Mouse (Mus musculus) monocyte, adult 5-6 weeks (primary cell): Measurements from ENCODE around the gene Traf3ip3. TPM values are rescaled to one million over a fixed set of nuclear protein-coding genes. Genes with fewer than 3 reads are reported as not detected.
A peak's percentile ranks its signal among the peaks of the same experiment; 100 is the strongest.

Experiments
- ATAC-seq: fragments of 153-309, 156-312 bp; replicated peaks from 2 replicates; pipeline ENCODE4 v1.8.0; 2017; ENCODE audit warnings: mild to moderate bottlenecking; ENCODE audit not compliant: low TSS enrichment, insufficient number of reproducible peaks, severe bottlenecking, poor library complexity, low FRiP score
- total RNA-seq: library from RNA; stranded (forward); fragments of 200-1000, 200-491, 200-594 nt; gene quantifications from 3 replicates; pipeline ENCODE4 v1.2.3, GENCODE M21; 2017

Traf3ip3 gene
- 198 to 292 TPM (median 228 TPM) in 3 replicates for total RNA-seq

- ATAC-seq: peak; percentile 91
These were observed at the start of gene Traf3ip3 for GRCm38 (mm10) chr1:193201383-193201778. Gene Traf3ip3, minus strand, starts transcription at chr1:193201703.

DNA sequence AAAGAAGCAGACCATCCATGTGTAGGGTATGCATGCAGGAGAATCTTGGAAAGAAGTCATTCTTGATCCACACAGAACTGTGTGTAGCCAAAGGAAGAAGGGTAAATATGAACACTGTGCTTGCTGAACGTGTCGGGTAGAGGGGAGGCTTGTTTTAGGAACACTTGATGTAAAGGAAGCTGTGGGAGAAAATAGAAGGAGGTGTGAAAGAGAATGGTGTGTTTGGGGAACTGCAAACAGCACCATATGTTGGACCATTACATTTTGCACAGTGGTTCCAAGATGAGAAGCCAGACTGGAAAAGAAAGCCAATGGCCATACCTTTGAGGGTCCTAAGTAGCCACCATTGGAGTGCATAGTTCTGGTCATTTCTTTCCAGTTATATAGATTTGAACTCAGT lies 48.5 kb upstream of the Traf3ip3 start:
- no peak for ATAC-seq

DNA sequence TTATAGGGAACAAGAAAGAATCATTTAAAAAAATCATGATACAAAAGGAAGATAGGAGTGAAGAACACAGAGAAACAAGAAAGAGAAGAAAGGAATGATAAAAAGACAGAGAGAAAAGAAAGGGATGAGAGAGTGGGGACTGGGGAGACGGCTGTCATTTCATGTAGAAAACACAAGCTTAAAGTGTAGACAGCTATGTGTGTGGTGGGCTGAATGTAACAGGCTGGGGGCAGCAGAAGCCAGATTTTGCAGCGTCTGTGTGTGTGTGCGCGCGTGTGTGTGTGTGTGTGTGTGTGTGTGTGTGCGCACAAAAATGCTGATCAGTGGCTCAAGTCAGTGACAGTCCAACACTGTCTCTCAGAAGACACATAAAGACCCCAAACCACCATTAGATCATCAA lies 42.7 kb upstream of the Traf3ip3 start:
- ATAC-seq: no peak

DNA sequence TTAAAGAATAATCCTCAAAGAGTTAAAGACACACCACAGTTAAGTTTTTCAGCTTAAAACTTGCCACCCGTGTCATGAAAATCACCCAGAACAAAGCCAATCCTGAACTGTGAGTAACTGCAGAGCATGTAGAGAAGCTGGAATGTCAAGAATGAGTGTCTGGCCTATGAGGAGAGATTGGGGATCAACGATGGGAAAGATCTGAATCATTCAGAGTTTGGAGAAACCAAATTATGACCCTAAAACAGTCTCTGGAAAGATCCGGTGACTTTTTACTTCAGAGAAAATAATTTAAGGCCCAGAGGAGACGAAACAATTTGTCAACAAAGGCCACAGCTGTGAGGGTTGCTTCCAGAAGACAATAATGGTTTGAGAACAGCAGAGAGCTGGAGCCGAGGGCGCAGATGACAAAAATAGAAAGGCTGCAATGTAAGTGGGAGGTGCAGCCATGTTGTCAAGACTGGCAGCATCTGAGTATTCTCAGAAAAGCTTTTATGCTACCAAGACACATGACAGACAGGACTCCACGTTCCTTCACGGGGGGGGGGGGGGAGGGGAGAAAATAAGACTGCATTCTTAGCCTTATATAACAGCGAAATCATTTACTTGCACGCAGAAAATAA lies 42.2 kb upstream of the Traf3ip3 start:
- ATAC-seq: no peak

DNA sequence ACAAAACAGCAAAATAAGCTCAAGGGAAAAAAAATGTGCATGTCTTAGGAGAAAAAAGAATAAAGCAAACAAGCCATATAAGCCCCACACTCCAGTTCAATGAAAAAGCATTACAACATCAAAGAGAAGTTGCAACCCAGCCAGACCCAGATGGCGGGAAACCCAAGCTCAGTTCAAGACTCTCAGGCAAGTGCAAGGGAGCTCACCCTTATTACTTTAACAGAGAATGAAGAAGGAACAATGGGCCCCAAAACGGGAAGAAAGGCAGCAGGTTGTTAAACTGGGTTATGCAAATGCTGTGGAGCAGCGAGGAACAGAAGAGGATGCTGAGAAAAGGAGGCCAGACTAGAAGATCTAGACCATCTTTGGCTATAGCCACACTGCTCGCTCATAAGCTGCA lies 41.4 kb upstream of the Traf3ip3 start:
- ATAC-seq: peak; percentile 69

GRCm38 (mm10) chr1:193242238-193242637 lies 40.7 kb upstream of the Traf3ip3 start:
- peak; percentile 93 for ATAC-seq

- no peak for ATAC-seq
These were observed 39.9 kb upstream of the Traf3ip3 start for GRCm38 (mm10) chr1:193241436-193241835.

GRCm38 (mm10) chr1:193238426-193238825 lies 36.9 kb upstream of the Traf3ip3 start:
- ATAC-seq: no peak

GRCm38 (mm10) chr1:193234930-193235329 lies 33.4 kb upstream of the Traf3ip3 start:
- no peak for ATAC-seq

- ATAC-seq: peak; percentile 57; the same call in 1 of the 2 replicates
These were observed 32.7 kb upstream of the Traf3ip3 start for GRCm38 (mm10) chr1:193234130-193234645.

GRCm38 (mm10) chr1:193232732-193233131 lies 31.2 kb upstream of the Traf3ip3 start:
- ATAC-seq: no peak

DNA sequence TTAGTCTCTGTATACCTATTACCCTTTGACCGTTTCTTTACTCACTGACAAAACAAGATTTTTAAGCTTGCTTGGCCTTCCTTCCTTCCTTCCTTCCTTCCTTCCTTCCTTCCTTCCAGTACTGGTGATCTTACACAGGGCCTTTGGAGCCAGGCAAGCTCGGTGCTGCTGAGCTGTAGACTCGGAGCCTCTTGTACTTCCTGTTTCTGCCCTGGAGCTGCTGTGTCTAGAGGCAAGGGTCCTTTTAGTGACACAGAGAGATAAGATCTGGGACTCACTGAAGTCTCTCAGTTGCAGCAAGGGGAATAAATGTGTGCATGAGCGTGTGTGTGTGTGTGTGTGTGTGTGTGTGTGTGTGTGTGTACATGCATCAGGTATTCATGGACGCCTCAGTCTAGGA lies 29.4 kb upstream of the Traf3ip3 start:
- no peak for ATAC-seq

DNA sequence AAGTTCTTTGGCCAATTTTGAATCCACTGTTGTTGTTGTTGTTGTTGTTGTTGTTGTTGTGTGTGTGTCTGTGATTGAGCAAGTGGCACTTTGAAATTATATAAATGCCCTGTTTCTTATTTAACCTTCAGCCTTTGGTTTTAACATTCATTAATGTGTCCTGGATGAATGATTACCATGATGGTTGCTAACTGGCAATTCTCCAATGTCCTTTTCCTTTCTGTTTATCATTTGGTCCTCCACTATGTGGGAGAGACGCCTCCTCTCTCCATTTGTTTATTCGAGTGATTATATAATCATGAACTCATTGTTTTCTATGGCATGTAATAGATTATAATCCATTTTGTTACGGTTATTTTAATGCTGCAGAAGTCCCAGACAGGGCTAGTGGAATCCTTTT lies 29.0 kb upstream of the Traf3ip3 start:
- no peak for ATAC-seq

DNA sequence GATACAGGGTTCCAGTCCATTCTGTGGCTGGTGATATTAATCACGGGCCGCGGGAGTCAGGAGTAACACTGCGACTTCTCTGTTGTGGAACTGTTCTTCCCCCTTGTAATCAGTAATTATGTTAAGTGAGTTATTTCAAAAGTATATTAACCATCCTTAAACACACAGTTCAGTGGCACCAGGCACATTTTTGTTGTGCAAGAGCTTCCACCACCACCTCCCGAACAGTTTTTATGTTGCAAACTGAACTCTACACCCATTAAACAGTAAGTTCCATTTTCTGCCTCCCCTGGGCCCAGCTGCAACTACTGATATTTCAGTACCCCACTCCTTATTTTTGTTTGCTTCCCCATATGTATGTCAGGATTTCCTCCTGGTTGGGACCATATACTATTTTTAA lies 28.1 kb upstream of the Traf3ip3 start:
- ATAC-seq: no peak; the same call in 1 of the 2 replicates

- no peak for ATAC-seq
These were observed 26.0 kb upstream of the Traf3ip3 start for GRCm38 (mm10) chr1:193227537-193227936.

DNA sequence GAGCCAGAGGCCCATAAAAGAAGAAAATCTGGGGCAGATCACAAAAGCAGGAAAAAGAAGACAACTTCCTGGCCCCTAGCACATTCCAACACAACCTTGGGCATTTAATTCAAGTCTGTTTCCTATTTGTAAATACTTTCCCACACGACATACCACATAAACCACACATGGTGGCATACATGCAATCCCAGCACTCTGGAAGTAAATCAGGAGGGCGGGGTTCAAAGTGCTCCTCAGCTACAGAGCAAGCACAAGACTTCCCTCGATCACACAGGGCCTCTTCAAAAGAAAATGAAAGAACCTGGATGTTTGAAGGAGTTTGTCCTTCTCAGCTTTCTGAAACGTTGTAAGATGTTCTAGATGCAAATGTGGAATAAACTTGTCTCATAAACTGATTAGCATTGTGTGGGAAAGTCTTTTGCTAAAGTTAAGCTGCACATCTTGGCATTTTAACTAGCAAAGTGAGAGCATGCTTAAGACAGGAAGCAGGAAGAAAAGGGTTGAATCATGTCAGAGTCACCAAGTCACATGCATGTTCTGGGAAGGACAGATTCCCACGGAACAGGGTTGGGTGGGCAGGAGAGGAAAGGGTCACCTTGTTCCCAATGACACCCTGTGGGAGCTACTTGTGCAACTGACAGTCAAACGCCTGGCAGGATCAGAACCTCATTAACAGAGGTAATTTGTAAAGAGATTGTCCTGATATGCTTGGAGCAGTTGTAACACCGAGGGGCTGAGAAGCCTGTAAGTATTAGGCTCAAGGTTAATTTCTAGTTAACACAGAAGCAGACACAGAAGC lies 25.4 kb upstream of the Traf3ip3 start:
- no peak for ATAC-seq

DNA sequence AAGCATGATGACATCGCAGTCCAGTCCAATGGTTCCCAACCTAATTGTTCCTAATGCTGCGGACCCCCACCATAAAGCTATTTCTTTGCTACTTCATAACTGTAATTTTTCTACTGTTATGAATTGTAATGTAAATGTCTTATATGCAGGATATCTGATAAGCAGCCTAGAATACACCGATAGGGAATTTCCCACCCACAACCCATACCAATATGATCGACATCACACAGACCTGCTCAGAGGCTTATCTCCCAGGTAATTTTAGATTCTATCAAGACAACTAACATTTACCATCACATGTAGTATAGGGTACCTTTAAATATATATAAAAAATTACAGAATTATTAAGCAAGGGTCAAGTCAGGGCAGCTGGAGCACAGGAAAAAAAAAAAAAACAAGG lies 24.6 kb upstream of the Traf3ip3 start:
- ATAC-seq: no peak

- no peak for ATAC-seq
These were observed 24.0 kb upstream of the Traf3ip3 start for GRCm38 (mm10) chr1:193225531-193225930.

DNA sequence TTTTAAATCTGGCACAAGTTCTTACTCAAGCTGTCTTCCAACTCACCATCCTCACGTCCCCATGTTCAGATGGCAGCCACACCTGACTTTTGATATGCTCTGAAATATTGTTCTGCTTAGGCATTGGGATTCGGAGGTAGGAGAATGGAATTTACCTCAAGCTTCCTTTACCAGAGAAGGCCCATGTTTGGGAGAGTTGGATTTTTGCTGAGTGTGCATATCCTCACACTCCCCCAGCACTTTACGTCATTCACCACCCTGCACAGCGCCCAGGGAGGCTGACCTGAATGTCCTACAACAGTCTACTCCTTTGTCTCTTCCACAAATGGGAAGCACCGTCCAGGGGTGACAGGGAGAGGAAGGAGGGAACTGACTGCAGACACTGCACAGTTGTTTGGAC lies 18.9 kb upstream of the Traf3ip3 start:
- no peak for ATAC-seq

DNA sequence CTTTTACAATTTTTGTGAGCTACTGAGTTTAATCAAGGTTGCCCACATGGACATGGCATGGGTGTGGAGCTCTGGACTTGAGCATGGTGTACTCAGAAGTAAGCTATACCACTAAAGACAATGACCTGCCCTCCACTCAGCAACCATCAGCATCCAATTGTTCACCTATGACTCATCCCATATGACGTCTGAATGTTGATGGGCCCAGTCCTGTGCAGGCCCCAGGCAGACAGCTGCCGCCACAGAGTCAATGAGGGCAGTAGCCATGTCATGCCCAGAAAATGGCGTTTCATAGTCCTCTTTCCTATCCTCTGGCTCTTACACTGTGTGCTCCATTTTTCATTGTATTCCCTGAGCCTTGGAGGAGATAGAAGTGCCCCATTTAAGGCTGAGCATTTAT lies 14.5 kb upstream of the Traf3ip3 start:
- ATAC-seq: no peak
